8 mouse cellular contexts compared by ENCODE assay signal in the genomic region with DNA sequence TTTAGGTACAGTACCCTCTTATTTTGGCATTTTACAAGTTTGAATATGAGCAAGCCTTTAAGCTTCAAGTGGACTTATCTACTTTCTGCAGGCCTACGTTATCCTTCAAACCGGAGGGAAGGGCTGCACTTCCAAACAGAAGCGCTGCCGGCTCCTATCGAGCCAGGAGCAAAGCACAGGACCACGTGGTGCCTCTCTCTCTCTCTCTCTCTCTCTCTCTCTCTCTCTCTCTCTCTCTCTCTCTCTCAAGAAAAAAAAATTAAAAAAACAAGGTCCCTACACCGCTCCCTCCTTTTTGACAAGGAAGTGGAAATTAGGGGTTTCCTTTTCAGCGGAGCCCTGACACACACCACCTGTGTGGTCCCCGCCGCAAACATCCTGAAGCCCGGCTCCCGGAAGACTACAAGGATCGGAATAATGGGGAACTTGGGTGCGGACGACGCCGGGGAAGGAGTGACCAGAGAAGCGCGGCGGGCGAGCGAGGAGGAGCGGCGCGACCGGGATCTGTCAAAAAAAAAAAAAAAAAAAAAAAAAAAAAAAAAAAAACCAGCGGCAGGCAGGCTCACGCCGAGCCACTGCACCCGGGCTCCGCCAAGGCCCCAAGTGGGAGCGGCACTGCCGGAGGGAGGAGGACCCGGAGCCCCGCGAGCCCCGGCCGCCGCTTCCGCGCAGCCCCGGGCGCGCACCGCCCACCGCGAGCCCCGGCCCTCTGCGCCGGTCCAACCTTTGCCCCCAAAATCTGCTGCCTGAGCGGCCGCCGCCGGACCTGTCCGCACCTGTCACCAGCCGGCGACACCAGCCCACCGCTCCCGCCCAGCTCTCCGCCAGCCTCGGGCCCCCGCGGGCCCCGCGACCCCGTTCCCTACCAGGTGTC. TPM values are rescaled to one million over a fixed set of nuclear protein-coding genes. Genes with fewer than 3 reads are reported as not detected.
A peak's percentile ranks its signal among the peaks of the same experiment; 100 is the strongest.
DNase-seq lines count a peak whose midpoint lies in the region; ATAC-seq lines count a peak whose summit lies in the region.

No protein-coding gene starts in this region.

- peak overlapping the region; percentile 70 for H3K4me2 ChIP-seq in kidney, embryonic 15.5 days

- ATAC-seq in granulocyte monocyte progenitor cell, adult 5-6 weeks (replicated peaks; ENCODE audit: poor library complexity, severe bottlenecking): peak; percentile 61
- peak; percentile 82 for ATAC-seq in kidney, embryonic 15.5 days (replicated peaks; ENCODE audit: low FRiP score)

- DNase-seq in urinary bladder, postnatal 25 days (ENCODE audit: low spot score): peak; percentile 28
- DNase-seq in urinary bladder, postnatal 36 days (ENCODE audit: low spot score in 2 of 2): no peak
- peak; percentile 47 for DNase-seq in c-Kit-positive CD71-negative TER-119-negative erythroid progenitor cells, embryonic 14.5 days (ENCODE audit: low read depth)
- peak; percentile 50 for DNase-seq in lung, postnatal 10 days
- peak; percentile 63 to 68 for DNase-seq in right cerebral cortex, postnatal 10 days (ENCODE audit: low spot score in 2 of 2)
- DNase-seq in ovary, postnatal 36 days (ENCODE audit: low spot score): no peak

- H3K9me3 ChIP-seq in kidney, embryonic 15.5 days (replicated peaks): no peaks in the 10 kb centered on the region

- under 1% methylated on average over 60 of the region's 66 CpGs for WGBS in kidney, embryonic 15.5 days

- peak overlapping the region; percentile 90 for H3K27ac ChIP-seq in kidney, embryonic 15.5 days

- H3K9ac ChIP-seq in kidney, embryonic 15.5 days: peak overlapping the region; percentile 71

- H3K4me1 ChIP-seq in kidney, embryonic 15.5 days: peaks cover 19% of the 10 kb centered on the region

- no peaks in the 10 kb centered on the region; the same call in 1 of the 2 replicates for H3K27me3 ChIP-seq in kidney, embryonic 15.5 days

- H3K4me3 ChIP-seq in kidney, embryonic 15.5 days (replicated peaks): peak overlapping the region; percentile 72

- H3K36me3 ChIP-seq in kidney, embryonic 15.5 days: no peaks in the 10 kb centered on the region

RNA-seq across cellular contexts. Expression of a gene that starts 0.6 kb away (rescaled TPM):
- 87.2 and 118 TPM in 2 replicates for total RNA-seq in granulocyte monocyte progenitor cell, adult 5-6 weeks (2014; fragmentation: Nextera tagmentation)
- 163 and 194 TPM in 2 replicates for total RNA-seq in granulocyte monocyte progenitor cell, adult 5-6 weeks (2017)
- polyA plus RNA-seq in kidney, embryonic 15.5 days (2015; fragmentation: Nextera tagmentation; extraction: Ambion mirVana): 69.9 and 72.1 TPM in 2 replicates

Comparison
In these comparisons a context has a peak if more than half of its experiments do, and no peak if none do; other contexts are left out.
1. DNase-seq: peak in urinary bladder, postnatal 25 days (single experiment), c-Kit-positive CD71-negative TER-119-negative erythroid progenitor cells, embryonic 14.5 days (single experiment), lung, postnatal 10 days (single experiment) and right cerebral cortex, postnatal 10 days (2 of 2); none in urinary bladder, postnatal 36 days (0 of 2) and ovary, postnatal 36 days (single experiment).